Mouse (Mus musculus) stomach, embryonic 15.5 days (tissue): ENCODE measurements at regions not wholly inside any gene's neighbourhood (a gene's known extent, or its start where the extent isn't known, plus 50 kb on each side); places are given as distances from the start of the nearest gene placed in this dataset.
A peak's percentile ranks its signal among the peaks of the same experiment; 100 is the strongest.

ENCODE experiments used
- ATAC-seq: fragments of 200-750 bp; cut with Nextera tagmentation; 2 replicates; pipeline ENCODE4 v1.8.0; 2017; ENCODE audit warnings: low read depth, moderate number of reproducible peaks, moderate TSS enrichment; ENCODE audit not compliant: insufficient read depth, low FRiP score
- H3K27ac ChIP-seq: fragments of 300-500 bp; sonication (generic); 2 replicates; pipeline ENCODE4 v1.5.1; 2015; ENCODE audit warnings: mild to moderate bottlenecking, inconsistent platforms
- H3K27me3 ChIP-seq: fragments of 300-500 bp; sonication (generic); replicated peaks from 2 replicates; pipeline ENCODE4 v1.6.1; 2015; ENCODE audit warnings: inconsistent platforms
- H3K36me3 ChIP-seq: fragments of 300-500 bp; sonication (generic); 2 replicates; pipeline ENCODE4 v1.6.1; 2015; ENCODE audit warnings: inconsistent platforms
- H3K4me1 ChIP-seq: fragments of 300-500 bp; sonication (generic); 2 replicates; pipeline ENCODE4 v1.6.1; 2015; ENCODE audit warnings: inconsistent platforms
- H3K4me2 ChIP-seq: fragments of 300-500 bp; sonication (generic); 2 replicates; pipeline ENCODE4 v1.6.1; 2015; ENCODE audit warnings: mild to moderate bottlenecking, inconsistent platforms
- H3K4me3 ChIP-seq: fragments of 300-500 bp; sonication (generic); replicated peaks from 2 replicates; pipeline ENCODE4 v1.5.1; 2015; ENCODE audit warnings: inconsistent platforms
- H3K9ac ChIP-seq: fragments of 300-500 bp; sonication (generic); 2 replicates; pipeline ENCODE4 v1.6.1; 2015; ENCODE audit warnings: inconsistent platforms
- H3K9me3 ChIP-seq: fragments of 300-500 bp; sonication (generic); 2 replicates; pipeline ENCODE4 v1.6.1; 2016; ENCODE audit warnings: inconsistent platforms
- WGBS: fragments of 180-500 bp; shearing (Covaris S2); methylation state at CpG from one replicate; pipeline ENCODE4 v1.1.7; 2015; 5-methylcytosine and 5-hydroxymethylcytosine counted together

- Histone ChIP-seq H3K27ac (no peak overlapping the region), H3K36me3 (0 out of 2 replicates have a peak, but pooled peaks cover 4% of the 10 kb centered on the region), H3K27me3 (peaks cover 13% of the 10 kb centered on the region), H3K4me3 (no peak overlapping the region), H3K4me1 (no peaks in the 10 kb centered on the region), H3K9ac (no peak overlapping the region), H3K4me2 (no peak overlapping the region), H3K9me3 (no peaks in the 10 kb centered on the region)
- no peak for ATAC-seq
- WGBS = 83% methylated on average over 8 of the region's 8 CpGs
These were observed 72.5 kb upstream of the Ppara start for GRCm38 (mm10) chr15:85662271-85662670.

GRCm38 (mm10) chr15:85662673-85663072 is 72.1 kb upstream of the Ppara start:
- no peak overlapping the region for H3K4me2 ChIP-seq
- H3K4me3 ChIP-seq = no peak overlapping the region
- H3K4me1 ChIP-seq = no peaks in the 10 kb centered on the region
- ATAC-seq = no peak
- no peak overlapping the region for H3K9ac ChIP-seq
- H3K27me3 ChIP-seq = peaks cover 13% of the 10 kb centered on the region
- WGBS = 89% methylated on average over 4 of the region's 4 CpGs
- H3K36me3 ChIP-seq = 0 out of 2 replicates have a peak, but pooled peaks cover 4% of the 10 kb centered on the region
- H3K27ac ChIP-seq = no peak overlapping the region
- no peaks in the 10 kb centered on the region for H3K9me3 ChIP-seq

GRCm38 (mm10) chr15:85663757-85664431 is 70.9 kb upstream of the Ppara start:
- WGBS = 85% methylated on average over 17 of the region's 17 CpGs
- Histone ChIP-seq H3K27ac (no peak overlapping the region), H3K36me3 (0 out of 2 replicates have a peak, but pooled peaks cover 4% of the 10 kb centered on the region), H3K9me3 (no peaks in the 10 kb centered on the region), H3K4me1 (peaks cover under 1% of the 10 kb centered on the region; the same call in 1 of the 2 replicates), H3K4me3 (no peak overlapping the region), H3K27me3 (peaks cover 13% of the 10 kb centered on the region), H3K4me2 (no peak overlapping the region), H3K9ac (no peak overlapping the region)
- no peak for ATAC-seq

- no peak overlapping the region for H3K4me3 ChIP-seq
- H3K4me1 ChIP-seq = peaks cover 6% of the 10 kb centered on the region; the same call in 1 of the 2 replicates
- ATAC-seq = no peak
- no peak overlapping the region for H3K4me2 ChIP-seq
- H3K36me3 ChIP-seq = 0 out of 2 replicates have a peak, but pooled peaks cover 4% of the 10 kb centered on the region
- H3K27me3 ChIP-seq = peaks cover 13% of the 10 kb centered on the region
- H3K27ac ChIP-seq = no peak overlapping the region
- 74% methylated on average over 10 of the region's 10 CpGs for WGBS
- no peak overlapping the region for H3K9ac ChIP-seq
- no peaks in the 10 kb centered on the region for H3K9me3 ChIP-seq
These were observed 70.4 kb upstream of the Ppara start for GRCm38 (mm10) chr15:85664432-85664828.

- Histone ChIP-seq H3K4me3 (no peak overlapping the region), H3K27ac (no peak overlapping the region), H3K9me3 (no peaks in the 10 kb centered on the region), H3K9ac (no peak overlapping the region), H3K4me1 (peaks cover 10% of the 10 kb centered on the region), H3K27me3 (peaks cover 13% of the 10 kb centered on the region), H3K36me3 (0 out of 2 replicates have a peak, but pooled peaks cover 4% of the 10 kb centered on the region), H3K4me2 (no peak overlapping the region)
- ATAC-seq = no peak
- 72% methylated on average over 12 of the region's 12 CpGs for WGBS
These were observed 69.5 kb upstream of the Ppara start for GRCm38 (mm10) chr15:85665181-85665821.

- 74% methylated on average over 9 of the region's 9 CpGs for WGBS
These were observed 68.3 kb upstream of the Ppara start for GRCm38 (mm10) chr15:85666496-85666895.

GRCm38 (mm10) chr15:85667381-85667791 is 67.4 kb upstream of the Ppara start:
- WGBS = 52% methylated on average over 12 of the region's 12 CpGs
- Histone ChIP-seq H3K9ac (no peak overlapping the region), H3K27me3 (0 out of 2 replicates have a peak, but pooled peaks cover 3% of the 10 kb centered on the region), H3K9me3 (no peaks in the 10 kb centered on the region), H3K27ac (peak overlapping the region; percentile 26; the same call in 1 of the 2 replicates), H3K4me2 (peak overlapping the region; percentile 26; the same call in 1 of the 2 replicates), H3K36me3 (no peaks in the 10 kb centered on the region), H3K4me1 (peaks cover 10% of the 10 kb centered on the region), H3K4me3 (no peak overlapping the region; the same call in 1 of the 2 replicates)
- no peak for ATAC-seq

More at GRCm38 (mm10) chr15:85666496-85666895, 68.3 kb upstream of the Ppara start:
- Histone ChIP-seq H3K27ac (no peak overlapping the region), H3K27me3 (0 out of 2 replicates have a peak, but pooled peaks cover 3% of the 10 kb centered on the region), H3K4me1 (peaks cover 10% of the 10 kb centered on the region), H3K4me2 (no peak overlapping the region), H3K36me3 (0 out of 2 replicates have a peak, but pooled peaks cover under 1% of the 10 kb centered on the region), H3K9ac (no peak overlapping the region), H3K4me3 (no peak overlapping the region), H3K9me3 (no peaks in the 10 kb centered on the region)
- no peak for ATAC-seq

GRCm38 (mm10) chr15:85667906-85668590 is 66.7 kb upstream of the Ppara start:
- ATAC-seq = no peak
- Histone ChIP-seq H3K36me3 (no peaks in the 10 kb centered on the region), H3K27ac (no peak overlapping the region), H3K4me1 (peaks cover 10% of the 10 kb centered on the region), H3K4me3 (no peak overlapping the region), H3K4me2 (peak overlapping the region; percentile 26; the same call in 1 of the 2 replicates), H3K27me3 (0 out of 2 replicates have a peak, but pooled peaks cover 3% of the 10 kb centered on the region), H3K9me3 (no peaks in the 10 kb centered on the region), H3K9ac (no peak overlapping the region)
- WGBS = 81% methylated on average over 7 of the region's 7 CpGs

- Histone ChIP-seq H3K27me3 (0 out of 2 replicates have a peak, but pooled peaks cover 3% of the 10 kb centered on the region), H3K4me3 (peak overlapping the region; percentile 87; the same call in 1 of the 2 replicates), H3K9me3 (no peaks in the 10 kb centered on the region), H3K4me2 (peak overlapping the region; percentile 87), H3K36me3 (0 out of 2 replicates have a peak, but pooled peaks cover 2% of the 10 kb centered on the region), H3K27ac (peak overlapping the region; percentile 98), H3K9ac (no peak overlapping the region), H3K4me1 (peaks cover 17% of the 10 kb centered on the region)
- ATAC-seq = no peak
- WGBS = 63% methylated on average over 9 of the region's 9 CpGs
These were observed 65.7 kb upstream of the Ppara start for GRCm38 (mm10) chr15:85668871-85669651.

GRCm38 (mm10) chr15:85669652-85670175 is 65.1 kb upstream of the Ppara start:
- Histone ChIP-seq H3K4me1 (peaks cover 23% of the 10 kb centered on the region), H3K27me3 (0 out of 2 replicates have a peak, but pooled peaks cover 3% of the 10 kb centered on the region), H3K4me3 (peak overlapping the region; percentile 87), H3K27ac (peak overlapping the region; percentile 98), H3K36me3 (0 out of 2 replicates have a peak, but pooled peaks cover 3% of the 10 kb centered on the region), H3K9me3 (no peaks in the 10 kb centered on the region), H3K4me2 (peak overlapping the region; percentile 87), H3K9ac (peak overlapping the region; percentile 94; the same call in 1 of the 2 replicates)
- peak; percentile 41; the same call in 1 of the 2 replicates for ATAC-seq
- WGBS = 24% methylated on average over 15 of the region's 15 CpGs
